Mouse (Mus musculus): ENCODE measurements around the gene Gm45021. TPM values are rescaled to one million over a fixed set of nuclear protein-coding genes. Genes with fewer than 3 reads are reported as not detected.
"Not testable (repeated sequence)": the region's sequence is repeated elsewhere in the genome, so short reads cannot be mapped to it uniquely, and the experiment has no call there.

Gene Gm45021
- polyA plus RNA-seq, 1 experiment from 2014 or later, result not detected

- Histone ChIP-seq H3K36me3 (peaks cover 46% of the 10 kb centered on the region), H3K9me3 (replicated peaks) (peaks cover 7% of the 10 kb centered on the region; the same call in 1 of the 2 replicates), H3K27me3 (replicated peaks) (no peaks in the 10 kb centered on the region), H3K4me1 (peaks cover 38% of the 10 kb centered on the region), H3K27ac (no peak overlapping the region), H3K4me3 (no peak overlapping the region), H3K4me2 (no peak overlapping the region), H3K9ac (no peak overlapping the region)
- WGBS (ENCODE audit: insufficient replicate concordance), result 92% methylated on average over 27 of the region's 27 CpGs
- no peak for ATAC-seq
These were observed 7.8 kb downstream of the Gm45021 start for GRCm38 (mm10) chr6:48597233-48597625.

- H3K9ac ChIP-seq, result no peak overlapping the region
- no peaks in the 10 kb centered on the region for H3K27me3 ChIP-seq (replicated peaks)
- H3K36me3 ChIP-seq, result peaks cover 45% of the 10 kb centered on the region
- ATAC-seq, result no peak
- H3K4me1 ChIP-seq, result peaks cover 22% of the 10 kb centered on the region
- H3K27ac ChIP-seq, result no peak overlapping the region
- 0 out of 2 replicates have a peak overlapping the region, but pooled peaks have one; percentile 71 for H3K4me3 ChIP-seq
- WGBS (ENCODE audit: insufficient replicate concordance), result 69% methylated on average over 1 of the region's 1 CpGs
- H3K4me2 ChIP-seq, result peak overlapping the region; percentile 96; the same call in 1 of the 2 replicates
- H3K9me3 ChIP-seq (replicated peaks), result peaks cover 7% of the 10 kb centered on the region; the same call in 1 of the 2 replicates
These were observed 11.2 kb downstream of the Gm45021 start for GRCm38 (mm10) chr6:48600594-48600993.

DNA sequence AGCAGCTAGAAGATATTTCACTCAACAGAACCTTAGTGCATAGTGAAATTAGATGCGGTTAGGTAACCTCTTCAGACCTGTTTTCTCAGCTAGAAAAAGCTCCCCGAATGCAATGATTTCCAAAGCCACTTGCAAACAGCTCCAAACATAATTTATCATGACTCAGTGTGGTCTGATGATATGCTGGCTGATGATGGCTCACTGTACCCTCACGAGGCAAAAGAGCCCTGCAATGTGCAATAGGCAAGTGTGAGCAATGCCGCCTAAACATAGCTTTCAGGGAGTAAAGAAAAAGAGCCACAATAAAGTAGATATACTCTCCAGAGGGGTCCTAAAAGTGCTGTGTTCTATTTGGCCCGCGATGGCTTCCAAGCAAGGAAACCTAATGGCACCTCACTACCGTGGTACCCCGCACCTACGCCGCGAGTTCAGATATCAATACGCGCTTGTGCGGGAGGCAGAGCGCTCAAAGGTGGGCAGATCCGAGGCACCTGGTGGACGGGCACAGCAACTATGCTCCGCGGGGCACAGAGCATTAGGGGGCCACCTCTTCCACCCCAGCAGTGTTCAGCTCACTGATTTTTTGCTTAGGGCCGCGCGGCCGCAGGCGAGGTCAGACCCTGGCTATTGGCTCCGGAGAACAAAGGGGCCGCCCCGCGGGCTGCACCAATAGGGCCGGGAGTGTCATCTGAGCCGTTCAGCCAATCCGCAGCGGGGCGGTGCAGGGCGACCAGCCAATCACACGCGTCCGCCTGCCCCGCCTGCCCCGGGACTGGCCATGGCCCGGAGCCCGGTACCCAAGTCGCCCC is 12.1 kb downstream of the Gm45021 start, which contains the start of gene Zfp775:
Gene Zfp775, plus strand, starts transcription at position 793 of the 809 bp plus-strand sequence.
- H3K27ac ChIP-seq, result peak within 1 kb of the TSS; percentile 69
- ATAC-seq, result peak; percentile 98
- H3K36me3 ChIP-seq, result peaks cover 36% of the 10 kb centered on the region
- peak within 1 kb of the TSS; percentile 96 for H3K4me2 ChIP-seq
- H3K27me3 ChIP-seq (replicated peaks), result no peaks in the 10 kb centered on the region
- H3K4me3 ChIP-seq, result peak within 1 kb of the TSS; percentile 71
- H3K4me1 ChIP-seq, result peaks cover 22% of the 10 kb centered on the region
- 0 out of 2 replicates have a peak, but pooled peaks cover 7% of the 10 kb centered on the region for H3K9me3 ChIP-seq (replicated peaks)
- WGBS (ENCODE audit: insufficient replicate concordance), result 5% methylated on average over 42 of the region's 42 CpGs
- H3K9ac ChIP-seq, result peak within 1 kb of the TSS; percentile 75

DNA sequence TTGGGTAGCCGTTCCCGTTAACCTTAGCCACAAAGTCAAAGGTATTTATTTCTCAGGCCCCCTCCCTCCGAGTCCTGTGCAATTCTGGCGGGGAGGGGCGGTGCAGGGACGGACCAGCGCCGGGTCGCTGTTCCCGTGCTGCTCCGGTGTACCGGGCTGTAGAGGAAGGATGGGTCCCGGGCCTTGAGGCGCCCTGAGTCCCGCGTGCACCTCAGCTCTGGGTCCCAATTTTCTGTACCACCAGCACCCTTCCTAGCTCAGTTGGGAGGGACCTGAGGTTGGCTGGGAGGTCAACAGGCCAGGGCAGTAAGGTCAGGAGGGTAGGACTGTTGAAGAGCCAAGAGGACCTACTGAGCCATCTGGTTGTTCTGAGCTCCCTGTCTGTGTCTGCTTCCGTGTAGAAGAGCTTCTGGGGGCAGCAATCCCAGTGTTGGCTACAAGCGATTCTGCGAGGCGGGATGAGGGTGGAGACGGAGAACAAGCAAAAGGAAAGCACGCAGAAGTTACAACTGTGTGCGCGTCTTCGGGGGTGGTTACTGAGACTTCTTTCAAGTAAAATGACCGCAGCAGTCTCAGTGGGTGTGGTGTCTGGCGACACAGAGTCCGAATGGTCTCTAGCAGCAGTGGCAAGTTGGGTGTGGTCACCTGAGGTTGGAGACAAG is 12.8 kb downstream of the Gm45021 start:
- peaks cover 22% of the 10 kb centered on the region for H3K4me1 ChIP-seq
- peak overlapping the region; percentile 75 for H3K9ac ChIP-seq
- ATAC-seq, result peak; percentile 73
- peak overlapping the region; percentile 69 for H3K27ac ChIP-seq
- peak overlapping the region; percentile 96 for H3K4me2 ChIP-seq
- WGBS (ENCODE audit: insufficient replicate concordance), result 2% methylated on average over 28 of the region's 28 CpGs
- H3K9me3 ChIP-seq (replicated peaks), result 0 out of 2 replicates have a peak, but pooled peaks cover 2% of the 10 kb centered on the region
- H3K4me3 ChIP-seq, result peak overlapping the region; percentile 71
- peaks cover 29% of the 10 kb centered on the region for H3K36me3 ChIP-seq
- no peaks in the 10 kb centered on the region for H3K27me3 ChIP-seq (replicated peaks)

- no peak overlapping the region for H3K9ac ChIP-seq
- H3K36me3 ChIP-seq, result no peaks in the 10 kb centered on the region
- H3K9me3 ChIP-seq (replicated peaks), result no peaks in the 10 kb centered on the region
- H3K4me2 ChIP-seq, result no peak overlapping the region
- WGBS (ENCODE audit: insufficient replicate concordance), result 67% methylated on average over 2 of the region's 2 CpGs
- H3K4me1 ChIP-seq, result peaks cover 7% of the 10 kb centered on the region; the same call in 1 of the 2 replicates
- no peak overlapping the region for H3K4me3 ChIP-seq
- no peak overlapping the region for H3K27ac ChIP-seq
- H3K27me3 ChIP-seq (replicated peaks), result no peaks in the 10 kb centered on the region
- ATAC-seq, result no peak
These were observed 18.7 kb downstream of the Gm45021 start for GRCm38 (mm10) chr6:48608124-48608523.

DNA sequence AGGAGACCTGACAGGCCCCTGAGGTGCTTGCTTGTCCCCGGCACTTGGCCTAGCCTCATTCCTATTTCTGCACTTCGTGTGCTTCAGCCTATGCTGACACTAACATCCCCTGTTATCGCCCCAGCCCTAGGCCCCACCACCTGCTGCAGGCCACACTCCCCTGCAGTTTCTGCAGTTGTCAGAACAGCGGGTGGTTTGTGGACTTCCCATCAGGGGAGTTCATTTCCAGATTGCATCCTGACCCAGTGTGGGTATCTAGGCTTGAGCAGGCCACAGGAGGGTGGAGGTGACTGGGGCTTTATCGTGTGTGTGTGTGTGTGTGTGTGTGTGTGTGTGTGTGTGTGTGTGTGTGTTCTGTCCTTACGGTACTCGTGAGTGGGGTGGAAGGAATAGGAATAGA is 20.1 kb downstream of the Gm45021 start:
- Histone ChIP-seq H3K27ac (no peak overlapping the region), H3K4me3 (no peak overlapping the region), H3K9ac (no peak overlapping the region), H3K36me3 (peaks cover 6% of the 10 kb centered on the region; the same call in 1 of the 2 replicates), H3K4me2 (no peak overlapping the region), H3K9me3 (replicated peaks) (no peaks in the 10 kb centered on the region), H3K4me1 (peaks cover 7% of the 10 kb centered on the region; the same call in 1 of the 2 replicates), H3K27me3 (replicated peaks) (no peaks in the 10 kb centered on the region)
- 35% methylated on average over 5 of the region's 7 CpGs for WGBS (ENCODE audit: insufficient replicate concordance)
- ATAC-seq, result peak; percentile 57

DNA sequence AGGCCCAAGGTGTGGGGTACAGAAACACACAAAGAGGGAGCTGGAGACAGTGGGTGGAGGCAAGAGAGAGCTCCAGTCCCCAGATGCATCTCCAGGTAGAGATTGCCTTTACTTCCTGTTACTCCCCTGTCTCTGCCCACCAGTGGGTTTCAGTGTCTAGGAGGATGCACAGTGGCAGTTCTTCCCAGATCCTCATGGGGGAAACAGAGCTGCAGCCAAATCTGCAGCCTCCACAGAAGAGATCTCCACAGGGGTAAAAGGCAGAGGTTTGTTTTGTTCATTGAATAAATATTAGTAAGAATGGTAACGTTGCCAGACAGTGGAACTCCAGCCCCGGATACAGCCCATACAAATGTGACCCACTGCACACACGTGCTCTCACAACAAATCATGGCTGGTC is 21.2 kb downstream of the Gm45021 start:
- peaks cover 7% of the 10 kb centered on the region; the same call in 1 of the 2 replicates for H3K4me1 ChIP-seq
- no peak overlapping the region for H3K4me2 ChIP-seq
- no peak overlapping the region for H3K27ac ChIP-seq
- H3K36me3 ChIP-seq, result peaks cover 6% of the 10 kb centered on the region; the same call in 1 of the 2 replicates
- no peak for ATAC-seq
- H3K27me3 ChIP-seq (replicated peaks), result no peaks in the 10 kb centered on the region
- H3K9me3 ChIP-seq (replicated peaks), result no peaks in the 10 kb centered on the region
- H3K9ac ChIP-seq, result no peak overlapping the region
- H3K4me3 ChIP-seq, result no peak overlapping the region
- WGBS (ENCODE audit: insufficient replicate concordance), result 64% methylated on average over 3 of the region's 3 CpGs

DNA sequence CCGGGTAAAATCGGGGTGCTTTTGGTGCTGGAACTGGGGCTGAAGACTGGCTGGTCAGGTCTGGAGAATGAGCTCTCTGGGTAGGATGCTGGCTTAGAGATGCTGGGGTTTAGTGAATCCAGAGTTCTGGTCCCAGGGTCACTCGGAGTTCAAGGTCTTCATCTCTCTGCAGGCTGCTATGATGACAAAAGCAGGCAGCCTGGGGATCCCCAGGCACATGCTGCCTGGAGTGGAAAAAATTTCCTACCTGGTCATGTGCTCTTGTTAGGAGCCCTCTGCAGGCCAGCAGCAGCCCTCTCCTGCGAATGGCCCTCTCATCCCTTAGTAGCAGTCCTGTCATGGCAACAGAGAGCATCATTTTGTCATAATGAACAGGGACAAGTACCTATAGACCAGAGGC is 24.1 kb downstream of the Gm45021 start:
- Histone ChIP-seq H3K9ac (no peak overlapping the region), H3K27ac (no peak overlapping the region), H3K4me2 (no peak overlapping the region), H3K27me3 (replicated peaks) (no peaks in the 10 kb centered on the region), H3K36me3 (peaks cover 6% of the 10 kb centered on the region; the same call in 1 of the 2 replicates), H3K9me3 (replicated peaks) (no peaks in the 10 kb centered on the region), H3K4me1 (peaks cover 7% of the 10 kb centered on the region; the same call in 1 of the 2 replicates), H3K4me3 (no peak overlapping the region)
- 65% methylated on average over 4 of the region's 4 CpGs for WGBS (ENCODE audit: insufficient replicate concordance)
- ATAC-seq, result no peak

DNA sequence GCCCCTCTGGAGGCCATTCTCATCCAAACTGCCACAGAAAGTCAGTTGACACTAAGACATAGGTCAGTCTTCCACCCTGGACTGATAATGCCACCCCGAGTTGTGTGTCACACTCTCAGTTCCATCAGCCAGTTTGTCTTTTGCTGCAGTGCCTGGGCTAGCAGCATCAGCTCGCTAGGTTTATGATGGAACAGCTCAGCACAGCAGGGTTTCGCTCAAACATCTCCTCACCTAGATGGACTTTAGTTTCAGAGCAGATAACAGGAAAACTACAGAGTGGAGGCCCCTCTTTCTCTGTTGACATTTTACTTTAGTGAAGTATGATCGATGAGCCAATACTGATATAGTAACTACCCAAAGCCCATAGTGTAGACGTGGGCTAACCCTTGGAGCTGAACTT is 25.3 kb downstream of the Gm45021 start:
- Histone ChIP-seq H3K4me3 (no peak overlapping the region), H3K9ac (no peak overlapping the region), H3K4me2 (no peak overlapping the region), H3K27ac (no peak overlapping the region), H3K4me1 (peaks cover 1% of the 10 kb centered on the region; the same call in 1 of the 2 replicates), H3K27me3 (replicated peaks) (no peaks in the 10 kb centered on the region), H3K36me3 (peaks cover 14% of the 10 kb centered on the region), H3K9me3 (replicated peaks) (no peaks in the 10 kb centered on the region)
- WGBS (ENCODE audit: insufficient replicate concordance), result 72% methylated on average over 5 of the region's 5 CpGs
- no peak for ATAC-seq

- H3K9me3 ChIP-seq (replicated peaks), result no peaks in the 10 kb centered on the region
- no peaks in the 10 kb centered on the region for H3K4me1 ChIP-seq
- no peak overlapping the region for H3K4me3 ChIP-seq
- H3K9ac ChIP-seq, result no peak overlapping the region
- no peak overlapping the region for H3K27ac ChIP-seq
- H3K27me3 ChIP-seq (replicated peaks), result no peaks in the 10 kb centered on the region; the same call in 1 of the 2 replicates
- H3K4me2 ChIP-seq, result no peak overlapping the region
- peaks cover 22% of the 10 kb centered on the region for H3K36me3 ChIP-seq
- no peak for ATAC-seq
- 89% methylated on average over 30 of the region's 30 CpGs for WGBS (ENCODE audit: insufficient replicate concordance)
These were observed 30.6 kb downstream of the Gm45021 start for GRCm38 (mm10) chr6:48620031-48620430.

DNA sequence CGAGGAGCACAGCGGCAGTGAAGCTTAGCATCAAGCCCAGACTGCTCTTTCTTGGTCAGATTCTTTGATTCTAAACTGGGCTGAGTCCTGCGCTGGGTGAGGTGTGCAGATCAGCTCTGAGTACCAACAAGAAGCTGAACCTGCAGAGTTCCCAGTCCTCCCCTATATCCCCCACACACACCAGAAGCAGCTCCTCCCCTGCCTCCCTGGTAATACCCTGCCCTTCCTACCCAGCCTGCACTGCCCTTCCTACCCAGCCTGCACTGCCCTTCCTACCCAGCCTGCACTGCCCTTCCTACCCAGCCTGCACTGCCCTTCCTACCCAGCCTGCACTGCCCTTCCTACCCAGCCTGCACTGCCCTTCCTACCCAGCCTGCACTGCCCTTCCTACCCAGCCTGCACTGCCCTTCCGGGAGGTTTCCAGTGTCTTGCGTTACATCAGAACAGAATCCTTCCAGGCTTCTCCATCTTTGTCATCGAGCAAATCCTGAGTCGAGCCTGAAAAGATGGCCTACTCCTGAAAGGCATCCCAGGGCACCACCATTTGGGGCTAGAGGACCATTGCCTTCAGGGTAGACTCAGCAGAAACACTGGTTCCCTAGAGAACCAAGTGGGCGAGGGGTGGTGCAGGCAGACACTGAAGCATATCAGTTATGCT is 32.9 kb downstream of the Gm45021 start:
- peaks cover 22% of the 10 kb centered on the region for H3K27me3 ChIP-seq (replicated peaks)
- not testable (repeated sequence) for H3K9ac ChIP-seq; H3K4me2 ChIP-seq; H3K9me3 ChIP-seq (replicated peaks); ATAC-seq; H3K4me3 ChIP-seq; H3K4me1 ChIP-seq; H3K27ac ChIP-seq
- WGBS (ENCODE audit: insufficient replicate concordance), result 71% methylated on average over 8 of the region's 8 CpGs
- H3K36me3 ChIP-seq, result peaks cover 22% of the 10 kb centered on the region

Data from liver, embryonic 12.5 days (tissue).